Mouse (Mus musculus): ENCODE measurements around the gene Tnpo2. TPM values are rescaled to one million over a fixed set of nuclear protein-coding genes. Genes with fewer than 3 reads are reported as not detected.

The Tnpo2 gene
- polyA plus RNA-seq (2015; fragmentation: Nextera tagmentation; extraction: Ambion mirVana), result 23.2 and 25.3 TPM in 2 replicates

DNA sequence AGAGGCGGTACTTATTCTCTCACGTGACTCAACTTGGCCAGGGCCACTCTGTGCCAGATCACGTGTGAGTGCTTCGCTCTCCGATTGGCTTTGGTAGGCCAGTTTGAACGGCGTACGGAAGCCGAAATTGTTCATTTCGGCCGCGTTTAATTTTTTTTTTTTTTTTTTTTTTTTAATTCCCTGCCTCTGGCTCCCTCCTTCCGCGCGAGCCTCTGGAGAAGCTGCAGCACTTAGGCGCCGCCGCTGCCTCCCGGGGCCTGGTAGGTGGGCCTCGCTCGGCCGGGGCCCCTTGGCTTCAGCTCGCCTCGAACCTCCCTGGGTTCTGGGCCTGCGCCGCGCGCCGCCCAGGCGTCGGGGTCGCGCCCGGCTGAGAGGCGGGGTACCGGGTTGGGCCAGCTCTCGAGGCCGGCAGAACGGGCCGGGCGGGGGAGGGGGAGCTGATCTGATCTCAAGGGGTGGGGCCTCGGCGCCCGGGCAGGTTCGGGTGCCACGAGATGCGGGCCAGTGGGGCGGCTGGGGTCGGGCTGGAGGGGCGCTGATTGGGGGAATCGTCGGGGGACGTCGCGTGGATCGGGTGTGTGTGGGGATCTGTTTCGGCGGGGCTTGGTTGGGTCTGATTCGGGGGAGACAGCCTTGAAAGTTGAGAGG lies at the start of gene Tnpo2:
Tnpo2 (plus strand) TSS at position 198 of the 648 bp plus-strand sequence.
- Histone ChIP-seq H3K27me3 (replicated peaks) (no peaks in the 10 kb centered on the region), H3K9ac (peak within 1 kb of the TSS; percentile 93), H3K4me3 (peak within 1 kb of the TSS; percentile 71), H3K27ac (replicated peaks) (peak within 1 kb of the TSS; percentile 99), H3K36me3 (peaks cover 44% of the 10 kb centered on the region), H3K4me1 (peaks cover 46% of the 10 kb centered on the region), H3K9me3 (no peaks in the 10 kb centered on the region), H3K4me2 (peak within 1 kb of the TSS; percentile 96)
- WGBS, result under 1% methylated on average over 49 of the region's 59 CpGs
- ATAC-seq (ENCODE audit: extremely low read depth, insufficient number of reproducible peaks, low FRiP score, low TSS enrichment), result peak; percentile 92

DNA sequence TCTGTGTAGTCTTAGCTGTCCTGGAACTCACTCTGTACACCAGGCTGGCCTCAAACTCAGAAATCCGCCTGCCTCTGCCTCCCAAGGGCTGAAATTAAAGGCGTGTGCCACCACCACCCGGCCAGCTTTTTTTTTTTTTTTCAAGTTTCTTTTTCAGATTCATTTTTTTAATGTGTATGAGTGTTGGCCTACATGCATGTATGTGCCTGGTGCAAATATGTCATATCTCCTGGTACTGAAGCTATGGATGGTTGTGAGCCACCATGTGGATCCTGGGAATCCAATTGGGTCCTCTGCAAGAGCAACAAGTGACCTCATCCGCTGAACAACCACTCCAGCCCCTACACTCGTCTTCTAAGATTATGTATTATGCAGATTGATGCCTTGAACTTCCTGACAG lies 49.3 kb upstream of the Tnpo2 start:
- Histone ChIP-seq H3K4me3 (no peak overlapping the region), H3K27ac (replicated peaks) (no peak overlapping the region), H3K9ac (no peak overlapping the region), H3K4me1 (peaks cover 43% of the 10 kb centered on the region), H3K27me3 (replicated peaks) (peaks cover 23% of the 10 kb centered on the region), H3K36me3 (no peaks in the 10 kb centered on the region), H3K9me3 (no peaks in the 10 kb centered on the region), H3K4me2 (no peak overlapping the region)
- WGBS, result 74% methylated on average over 5 of the region's 5 CpGs
- ATAC-seq (ENCODE audit: extremely low read depth, insufficient number of reproducible peaks, low FRiP score, low TSS enrichment), result no peak

DNA sequence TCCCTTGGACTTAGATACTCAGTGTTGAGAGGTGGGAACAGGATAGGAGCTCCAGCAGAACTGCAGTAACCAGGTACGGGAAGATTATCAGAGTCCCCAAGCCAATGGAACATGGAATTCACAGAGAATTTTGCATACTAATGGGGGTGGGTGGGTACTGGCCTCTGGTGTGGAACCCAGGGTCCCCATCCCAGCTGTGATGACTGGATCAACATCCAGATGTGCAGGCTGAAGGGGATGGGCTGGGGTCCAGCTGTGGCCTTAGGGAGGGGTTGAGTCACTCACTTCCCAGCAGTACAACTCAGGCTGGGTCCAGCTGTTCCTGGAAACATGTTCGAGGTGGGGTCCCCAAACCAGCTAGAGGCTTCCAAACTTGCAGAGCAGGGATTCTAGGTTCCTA lies 48.8 kb upstream of the Tnpo2 start:
- ATAC-seq (ENCODE audit: extremely low read depth, insufficient number of reproducible peaks, low FRiP score, low TSS enrichment), result no peak
- H3K36me3 ChIP-seq, result no peaks in the 10 kb centered on the region
- H3K4me2 ChIP-seq, result no peak overlapping the region
- H3K9me3 ChIP-seq, result no peaks in the 10 kb centered on the region
- 62% methylated on average over 2 of the region's 2 CpGs for WGBS
- peaks cover 43% of the 10 kb centered on the region for H3K4me1 ChIP-seq
- 0 out of 2 replicates have a peak overlapping the region, but pooled peaks have one; percentile 10 for H3K9ac ChIP-seq
- H3K27me3 ChIP-seq (replicated peaks), result peaks cover 28% of the 10 kb centered on the region
- no peak overlapping the region for H3K27ac ChIP-seq (replicated peaks)
- H3K4me3 ChIP-seq, result no peak overlapping the region

DNA sequence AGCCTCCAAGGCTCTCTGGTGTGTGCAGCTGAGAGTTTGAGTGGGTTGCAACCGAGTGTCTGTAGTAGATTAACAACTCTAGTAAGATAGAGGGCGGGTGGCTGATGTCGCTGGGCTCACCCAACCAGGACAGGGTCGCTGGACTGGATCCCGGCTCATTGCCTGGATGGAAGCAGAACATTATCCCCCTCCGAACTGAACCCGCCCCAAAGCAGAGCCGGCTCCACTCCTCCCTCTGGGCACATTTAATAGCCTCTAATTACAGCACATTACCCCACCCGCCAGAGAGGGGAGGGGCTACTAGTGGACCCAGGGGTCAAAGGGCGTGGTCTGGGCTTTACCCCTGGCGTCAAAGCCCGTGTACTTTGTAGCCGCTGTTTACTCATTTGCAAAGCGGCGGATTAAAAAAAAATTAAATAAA lies 47.4 kb upstream of the Tnpo2 start:
- 16% methylated on average over 15 of the region's 15 CpGs for WGBS
- Histone ChIP-seq H3K4me2 (peak overlapping the region; percentile 79), H3K4me1 (peaks cover 39% of the 10 kb centered on the region), H3K27me3 (replicated peaks) (peaks cover 34% of the 10 kb centered on the region), H3K4me3 (peak overlapping the region; percentile 58), H3K9me3 (no peaks in the 10 kb centered on the region), H3K27ac (replicated peaks) (no peak overlapping the region), H3K36me3 (no peaks in the 10 kb centered on the region), H3K9ac (peak overlapping the region; percentile 84)
- ATAC-seq (ENCODE audit: extremely low read depth, insufficient number of reproducible peaks, low FRiP score, low TSS enrichment), result no peak

DNA sequence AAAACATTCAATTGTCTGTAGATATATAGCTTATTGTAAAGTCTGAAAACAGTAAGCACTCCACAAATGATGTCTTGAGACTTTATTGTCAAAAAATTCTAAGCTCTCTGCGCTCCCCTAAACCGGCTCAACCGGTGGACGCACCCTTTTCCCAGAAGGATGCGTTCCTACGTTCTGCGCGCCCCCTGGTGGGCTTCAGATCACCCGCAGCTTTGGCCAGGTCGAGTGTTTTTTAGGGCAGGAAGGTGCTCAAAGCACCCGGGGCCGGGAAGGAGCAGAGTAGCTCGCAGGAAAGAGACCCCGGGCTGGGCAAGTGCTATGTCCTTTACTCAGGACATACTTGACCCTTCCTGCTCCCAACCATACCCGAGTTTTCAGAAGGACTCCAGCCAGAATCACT lies 46.9 kb upstream of the Tnpo2 start:
- peak overlapping the region; percentile 79 for H3K4me2 ChIP-seq
- H3K27ac ChIP-seq (replicated peaks), result peak overlapping the region; percentile 64
- peak overlapping the region; percentile 58 for H3K4me3 ChIP-seq
- no peaks in the 10 kb centered on the region for H3K36me3 ChIP-seq
- ATAC-seq (ENCODE audit: extremely low read depth, insufficient number of reproducible peaks, low FRiP score, low TSS enrichment), result peak; percentile 24; the same call in 1 of the 2 replicates
- H3K27me3 ChIP-seq (replicated peaks), result peaks cover 39% of the 10 kb centered on the region
- peaks cover 34% of the 10 kb centered on the region for H3K4me1 ChIP-seq
- no peaks in the 10 kb centered on the region for H3K9me3 ChIP-seq
- peak overlapping the region; percentile 84 for H3K9ac ChIP-seq
- under 1% methylated on average over 15 of the region's 15 CpGs for WGBS

DNA sequence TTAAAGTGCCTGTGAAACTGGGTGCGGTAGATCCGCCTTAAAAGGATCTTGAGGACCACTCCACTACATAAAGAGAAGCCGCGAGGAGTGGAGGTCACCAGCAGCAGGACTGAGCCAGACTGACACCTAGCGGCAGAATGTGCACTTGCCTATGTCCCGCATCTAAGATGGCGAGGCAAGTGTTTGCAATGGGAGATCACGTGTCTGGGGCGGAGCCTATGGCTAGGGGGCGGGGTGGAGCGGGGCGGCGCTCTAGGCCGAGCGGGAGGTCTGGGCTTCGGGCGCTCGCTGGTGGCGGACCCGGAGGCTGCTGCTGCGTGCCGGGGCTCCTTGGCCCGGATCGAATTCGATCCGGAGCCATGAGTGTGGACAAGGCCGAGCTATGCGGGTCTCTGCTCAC lies 46.4 kb upstream of the Tnpo2 start, which contains the start of gene Hook2:
Hook2 (plus strand) TSS at position 255 of the 400 bp plus-strand sequence.
- H3K4me3 ChIP-seq, result peak within 1 kb of the TSS; percentile 58
- peak within 1 kb of the TSS; percentile 64 for H3K27ac ChIP-seq (replicated peaks)
- H3K4me1 ChIP-seq, result peaks cover 29% of the 10 kb centered on the region
- H3K27me3 ChIP-seq (replicated peaks), result peaks cover 45% of the 10 kb centered on the region
- 0% methylated on average over 28 of the region's 28 CpGs for WGBS
- H3K9ac ChIP-seq, result peak within 1 kb of the TSS; percentile 84
- peak; percentile 87 for ATAC-seq (ENCODE audit: extremely low read depth, insufficient number of reproducible peaks, low FRiP score, low TSS enrichment)
- peak within 1 kb of the TSS; percentile 79 for H3K4me2 ChIP-seq
- no peaks in the 10 kb centered on the region for H3K36me3 ChIP-seq
- no peaks in the 10 kb centered on the region for H3K9me3 ChIP-seq

DNA sequence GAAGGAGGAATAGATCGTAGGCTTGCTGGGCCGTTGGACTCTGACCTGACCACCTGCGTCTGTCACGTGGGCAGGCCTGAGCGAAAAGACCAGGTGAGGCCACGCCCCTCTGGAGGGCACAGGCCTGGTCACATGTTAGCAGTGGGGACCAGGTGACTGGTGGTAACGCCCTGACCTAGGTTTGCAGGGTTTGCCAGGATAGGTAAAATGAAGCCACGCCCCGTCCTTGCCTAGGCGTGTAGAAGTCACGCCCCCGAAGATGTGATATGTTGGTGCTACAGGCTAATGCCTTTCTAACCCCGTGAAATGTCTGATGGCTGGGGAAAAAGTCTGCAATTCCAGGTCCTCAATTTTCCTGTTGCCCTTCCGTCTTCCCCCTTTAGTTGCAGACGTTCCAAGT lies 45.9 kb upstream of the Tnpo2 start:
- Histone ChIP-seq H3K9ac (peak overlapping the region; percentile 82), H3K4me1 (peaks cover 24% of the 10 kb centered on the region), H3K27ac (replicated peaks) (peak overlapping the region; percentile 58), H3K36me3 (no peaks in the 10 kb centered on the region), H3K4me3 (peak overlapping the region; percentile 58), H3K9me3 (no peaks in the 10 kb centered on the region), H3K4me2 (peak overlapping the region; percentile 79), H3K27me3 (replicated peaks) (peaks cover 49% of the 10 kb centered on the region)
- peak; percentile 77 for ATAC-seq (ENCODE audit: extremely low read depth, insufficient number of reproducible peaks, low FRiP score, low TSS enrichment)
- 1% methylated on average over 15 of the region's 15 CpGs for WGBS

DNA sequence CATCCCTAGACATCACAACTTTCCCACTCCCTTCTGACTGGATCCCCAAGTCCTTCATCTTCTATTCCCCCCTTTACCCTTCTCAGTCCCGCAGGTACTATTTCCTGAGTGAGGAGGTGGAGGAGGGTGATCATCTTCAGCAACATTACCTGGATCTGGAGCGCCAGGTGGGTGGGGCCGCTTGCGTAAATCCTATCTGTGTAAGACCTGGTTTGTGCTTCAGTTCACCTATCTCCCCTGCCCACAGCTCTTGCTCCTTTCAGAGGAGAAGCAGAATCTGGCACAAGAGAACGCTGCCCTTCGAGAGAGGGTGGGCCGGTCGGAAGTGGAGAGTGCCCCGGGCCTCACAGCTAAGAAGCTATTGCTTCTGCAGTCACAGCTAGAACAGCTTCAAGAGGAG lies 42.3 kb upstream of the Tnpo2 start:
- Histone ChIP-seq H3K4me1 (peaks cover 18% of the 10 kb centered on the region), H3K36me3 (no peaks in the 10 kb centered on the region), H3K9ac (no peak overlapping the region), H3K27me3 (replicated peaks) (peaks cover 50% of the 10 kb centered on the region), H3K4me3 (no peak overlapping the region), H3K4me2 (no peak overlapping the region), H3K27ac (replicated peaks) (no peak overlapping the region), H3K9me3 (no peaks in the 10 kb centered on the region)
- ATAC-seq (ENCODE audit: extremely low read depth, insufficient number of reproducible peaks, low FRiP score, low TSS enrichment), result no peak
- WGBS, result 89% methylated on average over 9 of the region's 9 CpGs

DNA sequence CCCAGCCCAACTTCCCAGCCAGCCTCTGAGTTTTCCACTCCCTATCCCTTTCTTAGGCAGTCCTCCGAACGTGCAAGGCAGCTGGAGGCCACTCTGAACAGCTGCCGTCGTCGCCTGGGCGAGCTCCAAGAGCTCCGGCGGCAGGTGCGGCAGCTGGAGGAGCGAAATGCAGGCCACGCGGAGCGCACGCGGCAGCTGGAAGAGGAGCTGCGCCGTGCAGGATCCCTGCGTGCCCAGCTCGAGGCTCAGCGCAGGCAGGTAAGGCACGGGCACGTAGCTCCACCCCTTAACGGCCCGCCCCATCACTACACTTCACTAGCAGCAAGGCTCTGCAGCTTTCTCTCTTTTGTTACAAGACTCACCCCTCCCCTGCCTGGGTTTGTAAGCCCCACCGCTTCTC lies 41.0 kb upstream of the Tnpo2 start:
- no peaks in the 10 kb centered on the region for H3K9me3 ChIP-seq
- peaks cover 50% of the 10 kb centered on the region for H3K27me3 ChIP-seq (replicated peaks)
- 0 out of 2 replicates have a peak overlapping the region, but pooled peaks have one; percentile 6 for H3K9ac ChIP-seq
- no peak for ATAC-seq (ENCODE audit: extremely low read depth, insufficient number of reproducible peaks, low FRiP score, low TSS enrichment)
- no peak overlapping the region for H3K4me3 ChIP-seq
- no peak overlapping the region for H3K27ac ChIP-seq (replicated peaks)
- H3K4me2 ChIP-seq, result no peak overlapping the region
- no peaks in the 10 kb centered on the region for H3K36me3 ChIP-seq
- WGBS, result 18% methylated on average over 25 of the region's 25 CpGs
- peaks cover 14% of the 10 kb centered on the region for H3K4me1 ChIP-seq

DNA sequence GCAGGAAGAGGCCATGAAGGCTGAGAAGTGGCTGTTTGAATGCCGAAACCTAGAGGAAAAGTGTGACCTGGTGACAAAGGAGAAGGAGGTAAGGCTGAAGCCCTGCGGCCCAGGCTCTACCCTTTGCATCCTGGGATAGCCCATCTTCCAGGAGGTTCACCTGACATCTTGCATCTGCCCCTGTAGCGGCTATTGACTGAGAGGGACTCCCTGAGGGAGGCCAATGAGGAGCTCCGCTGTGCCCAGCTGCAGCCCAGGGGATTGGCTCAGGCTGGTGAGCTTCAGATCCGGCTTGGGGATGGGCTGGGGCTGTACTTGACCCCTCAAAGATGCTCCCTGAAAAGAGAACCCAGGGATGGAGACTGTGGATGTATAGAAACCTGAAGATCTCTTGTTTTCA lies 39.7 kb upstream of the Tnpo2 start:
- Histone ChIP-seq H3K4me3 (no peak overlapping the region), H3K9me3 (no peaks in the 10 kb centered on the region), H3K36me3 (no peaks in the 10 kb centered on the region), H3K27ac (replicated peaks) (no peak overlapping the region), H3K9ac (no peak overlapping the region), H3K4me2 (no peak overlapping the region), H3K27me3 (replicated peaks) (peaks cover 50% of the 10 kb centered on the region), H3K4me1 (peaks cover 8% of the 10 kb centered on the region)
- no peak for ATAC-seq (ENCODE audit: extremely low read depth, insufficient number of reproducible peaks, low FRiP score, low TSS enrichment)
- 82% methylated on average over 5 of the region's 5 CpGs for WGBS

DNA sequence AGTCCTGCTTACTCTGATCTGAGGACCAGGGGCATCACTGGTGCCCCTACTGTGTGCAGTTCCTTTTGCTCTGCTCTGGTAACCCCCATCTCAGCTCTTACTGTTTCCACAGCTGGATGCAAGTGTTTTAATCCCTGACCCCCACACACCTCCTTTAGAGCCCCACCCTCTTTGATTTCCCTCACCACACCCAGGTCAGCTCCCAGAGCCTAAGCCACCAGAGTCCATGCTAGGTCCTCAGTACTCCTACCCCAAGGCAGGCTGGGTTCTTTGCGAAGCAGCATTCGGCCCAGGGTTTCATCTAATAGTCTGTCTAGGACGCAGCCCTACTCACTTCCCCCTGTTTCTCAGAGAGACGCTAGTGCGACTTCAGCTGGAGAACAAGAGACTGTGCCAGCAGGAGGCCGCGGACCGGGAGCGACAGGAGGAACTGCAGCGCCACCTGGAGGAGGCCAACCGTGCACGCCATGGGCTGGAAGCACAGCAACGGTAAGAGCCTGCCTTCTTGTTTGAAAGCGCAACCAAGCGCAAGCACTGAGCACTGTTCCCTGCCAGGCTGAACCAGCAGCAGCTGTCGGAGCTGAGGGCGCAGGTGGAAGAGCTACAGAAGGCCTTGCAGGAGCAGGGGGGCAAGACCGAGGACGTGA lies 38.9 kb upstream of the Tnpo2 start:
- peaks cover 8% of the 10 kb centered on the region for H3K4me1 ChIP-seq
- WGBS, result 4% methylated on average over 19 of the region's 19 CpGs
- H3K9ac ChIP-seq, result peak overlapping the region; percentile 69
- no peaks in the 10 kb centered on the region for H3K9me3 ChIP-seq
- peaks cover 46% of the 10 kb centered on the region for H3K27me3 ChIP-seq (replicated peaks)
- H3K4me3 ChIP-seq, result peak overlapping the region; percentile 18
- peak overlapping the region; percentile 51 for H3K4me2 ChIP-seq
- H3K36me3 ChIP-seq, result no peaks in the 10 kb centered on the region
- no peak overlapping the region for H3K27ac ChIP-seq (replicated peaks)
- ATAC-seq (ENCODE audit: extremely low read depth, insufficient number of reproducible peaks, low FRiP score, low TSS enrichment), result peak; percentile 53
